Mouse (Mus musculus): ENCODE measurements around the gene Sall2.
A peak's percentile ranks its signal among the peaks of the same experiment; 100 is the strongest.
"Not testable (repeated sequence)": the region's sequence is repeated elsewhere in the genome, so short reads cannot be mapped to it uniquely, and the experiment has no call there.

Sall2 gene

DNA sequence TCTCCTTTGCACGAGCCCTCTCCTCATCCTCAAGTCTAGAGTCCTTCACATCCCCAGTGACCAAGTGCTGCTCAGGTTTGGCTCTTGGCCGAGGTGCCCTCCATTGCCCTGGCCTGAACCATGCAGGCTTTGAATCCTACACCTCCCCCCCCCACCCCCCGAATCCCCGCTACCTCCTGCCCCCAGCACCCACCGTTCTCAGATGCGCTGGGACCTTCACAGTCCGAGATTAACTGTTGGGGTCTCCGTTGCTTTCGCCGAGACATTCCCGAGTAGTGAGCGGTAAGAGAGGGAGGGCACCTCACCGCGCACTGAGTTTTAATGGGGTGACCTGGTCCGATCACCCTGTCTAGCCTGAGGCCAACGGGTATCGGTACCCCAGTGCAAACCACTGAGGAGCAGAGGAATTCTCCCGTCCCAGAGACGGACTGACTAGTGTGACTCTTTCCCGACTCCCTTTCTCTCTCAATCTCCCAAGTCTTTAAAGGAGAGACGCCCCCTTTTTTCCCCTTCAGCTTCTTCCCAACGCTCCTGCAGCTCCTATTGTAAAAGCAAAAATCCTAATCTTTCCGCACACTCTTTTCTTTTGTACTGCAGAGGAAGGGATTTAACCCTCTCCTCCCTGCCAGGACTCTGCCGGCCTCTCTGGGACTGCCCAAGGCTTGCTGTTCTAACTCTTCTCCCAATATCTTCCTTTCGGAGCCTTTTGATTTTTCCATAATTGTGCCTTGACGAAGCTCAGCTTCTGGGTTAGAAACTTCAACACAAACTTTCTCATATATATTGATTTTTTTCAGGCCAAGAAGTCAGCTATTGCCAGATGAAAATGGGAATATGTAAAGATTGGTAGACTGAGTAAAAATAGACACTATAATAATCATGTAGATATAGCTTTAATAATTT is at the start of gene Sall2:
Gene Sall2 (minus strand): TSS at position 853 of the 903 bp plus-strand sequence.
- DNase-seq = no peak

DNA sequence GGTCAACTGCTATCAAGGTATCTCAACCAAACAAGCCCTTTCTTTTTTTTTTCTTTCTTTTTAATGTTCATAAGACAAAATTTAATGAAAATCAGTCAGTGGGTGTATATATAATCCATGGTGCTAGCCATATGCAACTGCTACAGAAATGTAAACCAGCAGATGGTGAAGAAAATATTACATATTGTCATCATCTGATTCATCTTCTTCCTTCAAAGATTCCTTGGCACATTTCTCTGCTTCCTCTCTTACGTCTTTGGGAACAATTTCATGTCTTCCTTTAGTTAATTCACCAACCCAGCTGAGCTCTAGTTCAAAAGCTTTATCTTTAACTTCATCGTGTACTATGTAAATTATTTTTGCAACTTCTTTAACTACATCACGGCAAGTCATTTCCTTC is 40.2 kb upstream of the Sall2 start:
- no peak for DNase-seq

- DNase-seq = no peak
These were observed 27.7 kb upstream of the Sall2 start, which contains the start of gene Olfr1513 for GRCm38 (mm10) chr14:52356308-52356707. Gene Olfr1513, minus strand, starts transcription at chr14:52356408.

DNA sequence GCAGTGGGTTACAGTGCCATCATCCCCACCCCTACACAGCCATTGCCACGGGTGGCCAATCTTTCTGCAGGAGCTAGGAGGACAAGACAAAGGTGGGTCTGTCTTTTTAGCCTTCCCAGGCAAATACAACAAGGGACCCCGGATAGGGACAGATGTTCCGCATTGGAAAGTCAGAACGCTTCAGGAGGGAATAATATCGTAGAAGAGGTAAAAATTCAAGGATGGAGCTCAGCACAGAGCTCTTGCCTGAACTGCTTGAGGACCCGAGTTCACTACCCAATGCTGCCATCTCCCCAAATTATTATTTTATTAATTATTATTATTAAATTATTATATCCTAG is 10.9 kb upstream of the Sall2 start:
- no peak for DNase-seq

DNA sequence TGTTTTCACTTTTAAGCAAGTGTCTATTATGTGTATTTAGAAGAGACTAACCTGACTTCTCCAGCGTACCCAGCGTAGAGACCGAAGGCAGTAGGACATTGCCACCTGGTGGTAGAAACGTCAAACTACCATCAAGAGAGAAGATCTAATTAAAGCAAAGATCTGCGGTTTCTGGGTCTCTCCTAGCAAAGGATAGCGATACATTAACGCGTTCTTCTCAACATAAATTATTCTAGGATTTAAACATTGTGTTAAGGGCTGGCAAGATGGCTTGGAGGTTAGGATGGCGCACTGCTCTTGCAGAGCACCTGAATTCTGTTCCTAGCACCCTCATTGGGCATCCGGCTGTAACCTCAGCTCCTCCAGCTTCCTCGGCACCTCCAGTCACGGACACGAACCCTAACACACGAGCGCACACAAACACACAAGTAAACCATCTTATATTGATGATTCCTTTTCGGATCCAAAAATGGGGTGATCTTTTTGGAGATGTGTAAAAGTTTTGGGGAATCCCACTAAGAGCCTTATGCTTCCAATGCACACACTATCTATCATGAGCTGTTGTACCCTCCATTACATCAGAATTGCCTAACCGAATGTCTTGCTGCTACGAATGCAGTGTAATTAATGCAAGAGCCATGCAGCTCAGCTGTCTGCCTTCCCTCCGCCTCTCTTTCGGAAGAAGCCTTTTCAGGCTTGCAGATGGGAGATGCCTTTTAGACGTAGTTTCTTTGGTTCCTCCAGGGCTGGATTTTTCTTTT is 10.4 kb upstream of the Sall2 start:
- DNase-seq = peak; percentile 63

GRCm38 (mm10) chr14:52332171-52332570 is 3.6 kb upstream of the Sall2 start:
- DNase-seq = no peak

DNA sequence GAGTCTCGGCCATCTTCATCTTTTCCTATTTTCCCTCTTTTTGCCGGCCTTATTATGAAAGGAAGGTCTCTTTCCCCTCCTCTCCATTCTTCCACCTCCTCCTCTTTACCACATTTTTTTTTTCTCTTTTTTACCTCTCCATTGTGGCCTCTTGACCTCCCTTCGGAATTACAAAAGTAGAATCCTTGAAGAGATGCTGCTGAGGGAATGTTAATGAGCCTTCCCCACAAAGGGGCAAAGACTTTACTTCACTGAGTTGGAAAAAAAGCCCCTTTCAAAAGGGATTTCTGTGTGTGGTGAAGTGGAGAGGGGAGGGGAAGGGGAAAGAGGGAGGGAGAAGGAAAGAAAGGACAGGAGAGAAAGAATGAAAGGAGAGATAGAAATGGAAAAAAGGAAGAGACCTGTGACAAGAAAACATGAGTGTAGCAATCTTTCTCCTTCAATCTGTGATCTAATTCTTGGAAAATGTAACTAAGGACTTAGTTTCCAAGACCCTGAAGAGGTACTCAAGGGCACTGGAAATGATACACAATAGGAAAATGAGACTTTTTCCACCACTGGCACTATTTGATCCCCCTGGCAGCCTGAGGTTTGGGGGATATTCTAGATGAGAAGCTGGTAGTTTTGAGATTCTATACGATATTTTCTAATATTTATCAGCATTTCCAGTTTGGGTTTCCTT is 2.6 kb upstream of the Sall2 start:
- DNase-seq = no peak

- no peak for DNase-seq
These were observed 1.1 kb downstream of the Sall2 start for GRCm38 (mm10) chr14:52327375-52327901.

DNA sequence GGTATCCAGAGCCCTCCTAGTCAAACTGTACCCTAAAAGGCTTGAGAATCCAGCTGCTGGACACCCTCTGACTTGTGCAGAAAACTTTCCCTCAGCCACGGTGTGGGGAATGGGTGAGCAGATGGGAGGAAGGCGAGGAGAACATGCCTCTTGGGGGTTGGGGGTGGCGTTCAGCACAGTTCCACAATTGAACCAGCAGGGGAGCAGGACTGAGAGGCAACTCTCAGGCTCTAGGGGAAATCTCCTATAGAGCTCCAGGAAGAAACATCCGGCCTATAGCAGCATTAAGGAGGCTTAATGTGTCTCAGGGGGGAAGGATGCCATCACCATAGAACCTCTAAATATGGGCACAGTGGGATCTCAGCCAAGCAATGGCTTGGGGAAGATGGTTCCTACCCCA is 2.7 kb downstream of the Sall2 start:
- DNase-seq = no peak

DNA sequence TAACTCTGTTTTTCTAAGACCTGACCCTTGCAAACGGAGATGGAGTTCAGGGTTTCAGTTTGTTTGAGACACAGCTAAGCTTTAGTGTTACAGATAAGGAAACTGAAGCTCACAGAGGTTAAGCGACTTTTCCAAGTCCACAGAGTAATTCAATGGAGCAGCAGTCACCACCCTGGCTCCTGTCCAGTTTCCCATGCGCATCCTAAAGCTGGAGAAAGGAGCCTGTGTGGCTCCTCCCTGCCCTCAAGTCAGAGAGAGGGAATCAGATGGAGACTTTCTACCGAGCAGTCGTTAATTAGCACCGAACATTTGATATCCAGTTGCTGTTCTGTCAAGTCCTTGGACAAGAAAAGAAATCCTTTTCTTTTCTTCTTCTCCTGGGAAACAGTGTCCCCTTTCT is 9.2 kb downstream of the Sall2 start:
- DNase-seq = no peak

GRCm38 (mm10) chr14:52316441-52317225 is 11.9 kb downstream of the Sall2 start:
- DNase-seq = no peak

DNA sequence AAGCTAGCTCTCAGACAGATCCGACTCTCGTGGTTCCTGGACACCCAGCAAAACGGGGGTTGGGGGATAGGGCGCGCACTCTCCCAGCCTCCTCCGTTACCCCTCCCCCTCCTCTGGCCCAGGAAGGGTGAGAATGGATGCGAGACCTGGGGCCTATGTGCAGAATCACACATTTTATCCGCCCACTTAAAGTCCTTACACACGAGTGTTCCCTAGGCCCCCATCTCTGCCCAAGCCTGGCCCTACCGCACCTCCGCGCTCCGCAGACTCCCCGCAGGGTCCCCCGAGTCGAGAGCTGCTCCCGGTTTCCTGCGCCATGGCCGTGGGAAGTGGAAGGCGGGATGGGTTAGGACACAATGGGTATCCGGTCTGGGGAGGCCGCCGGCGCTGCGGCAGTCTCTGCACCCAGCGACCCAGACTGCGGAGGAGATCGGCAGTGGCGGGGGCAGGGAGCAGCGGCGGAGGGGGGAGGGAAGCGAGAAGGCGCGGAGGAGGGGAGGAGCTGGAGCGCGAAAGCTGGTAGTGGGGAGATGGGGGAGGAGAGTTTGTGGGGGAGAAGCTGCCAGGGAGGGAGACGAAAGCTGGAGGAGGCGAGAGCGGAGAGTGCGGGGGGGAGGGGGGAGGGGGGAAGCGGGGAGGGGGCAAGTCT is 12.6 kb downstream of the Sall2 start:
- DNase-seq = peak; percentile 82

DNA sequence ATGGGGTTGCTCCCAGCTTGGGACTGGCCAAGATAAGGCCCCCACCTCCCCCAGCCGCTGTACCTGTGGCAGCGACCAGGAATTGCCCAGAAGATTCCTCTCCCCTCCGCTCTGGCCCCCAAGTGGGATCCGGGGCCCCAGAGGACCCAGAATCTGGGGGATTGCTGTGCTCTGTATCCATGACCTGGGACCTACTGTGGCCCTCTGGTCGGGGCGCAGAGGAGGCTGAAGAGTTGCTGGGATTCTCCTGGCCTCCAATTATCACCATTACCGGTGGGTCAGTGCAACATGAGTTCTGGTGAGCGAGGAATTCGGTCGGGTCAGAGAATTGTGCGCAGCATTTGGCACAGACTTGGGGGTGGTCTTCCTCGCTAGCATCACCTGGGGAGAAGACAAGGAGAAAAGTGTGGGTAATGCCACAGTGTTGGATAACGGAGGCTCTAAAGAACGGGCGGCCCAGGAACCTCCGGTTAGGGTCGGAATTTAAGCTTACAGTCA is 13.2 kb downstream of the Sall2 start:
- no peak for DNase-seq

GRCm38 (mm10) chr14:52314808-52315150 is 13.8 kb downstream of the Sall2 start:
- no peak for DNase-seq

DNA sequence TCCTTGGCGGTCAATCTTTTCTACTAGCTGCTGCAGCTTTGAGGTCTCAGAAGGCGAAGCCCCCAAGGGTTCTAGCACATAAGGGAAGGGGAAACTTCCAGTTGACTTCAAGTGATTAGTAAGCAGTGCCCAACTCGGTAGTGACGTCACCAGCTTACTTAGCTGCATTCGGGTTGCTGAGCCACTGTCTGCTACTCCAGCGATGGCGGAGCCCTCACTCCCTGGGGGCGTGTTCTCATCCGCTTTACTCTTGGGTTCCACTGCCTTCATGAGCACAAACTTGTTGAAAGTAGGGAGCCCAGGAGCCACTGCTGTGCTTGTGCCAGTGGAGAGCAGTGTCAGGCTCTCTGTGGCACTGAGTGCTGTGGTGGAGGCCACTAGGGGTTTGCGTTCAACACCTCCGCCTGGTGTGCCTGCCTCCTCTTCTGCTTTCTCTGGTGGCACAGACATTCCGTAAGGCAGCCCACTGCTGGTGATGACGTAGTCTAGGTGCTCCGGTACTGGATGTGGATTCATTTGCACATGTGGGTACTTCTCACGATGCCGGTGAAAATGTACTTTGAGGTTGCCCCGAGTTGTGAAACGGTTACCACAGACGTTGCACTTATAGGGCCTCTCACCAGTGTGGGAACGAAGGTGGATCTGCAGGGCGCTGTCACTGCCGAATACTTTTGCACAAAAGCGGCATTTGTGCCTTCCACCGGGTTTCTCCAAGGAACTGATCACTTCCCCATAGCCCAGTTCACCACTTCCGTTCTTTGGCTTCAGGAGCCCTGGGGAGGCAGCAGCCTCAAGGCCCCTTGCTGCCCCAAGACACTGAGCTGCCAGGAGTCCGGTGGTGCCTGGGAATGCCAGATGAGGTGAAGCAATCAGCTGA is 14.4 kb downstream of the Sall2 start:
- DNase-seq = no peak

GRCm38 (mm10) chr14:52310906-52311305 is 17.7 kb downstream of the Sall2 start:
- no peak for DNase-seq

DNA sequence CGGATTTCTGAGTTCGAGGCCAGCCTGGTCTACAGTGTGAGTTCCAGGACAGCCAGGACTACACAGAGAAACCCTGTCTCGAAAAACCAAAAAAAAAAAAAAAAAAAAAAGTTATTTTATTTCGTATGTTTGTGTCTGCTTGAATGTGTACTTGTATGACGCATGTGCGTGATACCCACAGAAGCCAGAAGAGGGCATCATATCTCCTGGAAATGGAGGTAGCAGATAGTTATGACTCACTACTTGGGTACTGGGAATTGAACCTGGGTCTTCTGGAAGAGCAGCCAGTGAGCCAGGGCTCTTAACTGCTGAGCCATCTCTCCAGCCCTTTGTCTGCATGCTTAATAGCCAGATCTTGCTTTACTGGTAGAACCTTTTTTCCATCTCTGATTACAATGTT is 18.2 kb downstream of the Sall2 start:
- peak; percentile 33 for DNase-seq

DNA sequence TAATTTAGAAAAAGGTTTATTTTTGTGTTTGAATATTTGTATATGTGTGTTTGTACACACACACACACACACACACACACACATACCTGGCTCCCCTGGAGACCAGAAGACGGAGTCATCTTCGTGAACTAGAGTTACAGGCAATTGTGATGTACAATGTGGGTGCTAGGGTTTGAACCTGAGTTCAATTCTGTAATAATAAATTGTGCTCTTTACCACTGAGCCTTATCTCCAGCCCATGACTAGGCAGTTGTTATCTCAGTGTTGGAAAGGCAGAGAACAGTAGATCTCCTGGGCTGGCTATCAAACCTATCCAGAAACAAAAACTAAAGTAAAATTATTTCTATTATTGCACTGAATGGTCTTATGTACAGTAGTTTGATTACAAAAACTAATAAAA is 22.5 kb downstream of the Sall2 start:
- DNase-seq = no peak

DNA sequence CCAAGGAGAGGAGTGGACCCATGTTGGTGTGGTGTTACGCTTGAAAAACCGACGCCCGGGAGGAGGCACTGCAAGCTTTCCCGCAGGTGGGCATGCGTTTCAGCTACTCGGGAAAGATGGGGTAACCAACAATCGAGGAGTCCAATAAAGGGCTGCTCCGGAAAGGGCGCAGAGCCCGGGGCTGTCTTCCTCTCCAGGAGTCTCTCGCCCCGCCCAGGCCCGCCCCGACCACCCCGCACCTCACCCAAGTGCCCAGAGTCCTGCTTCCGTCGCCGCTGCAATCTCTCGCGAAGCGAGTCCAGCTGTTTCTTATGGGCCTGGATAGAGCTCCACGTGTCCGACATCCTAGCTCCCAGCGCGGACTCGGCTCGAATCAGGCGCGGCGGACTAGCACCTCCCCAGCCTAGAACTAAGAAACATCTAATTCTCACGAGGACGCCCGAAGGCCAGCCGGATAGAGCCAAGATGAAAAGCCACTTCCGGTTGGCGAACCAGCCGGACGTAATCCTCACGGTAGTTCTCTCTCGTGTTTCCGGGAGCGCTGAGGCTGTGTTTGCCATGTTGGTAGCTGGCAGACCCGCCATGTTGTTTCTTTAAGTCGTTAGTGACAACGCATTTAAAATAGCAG is 23.8 kb downstream of the Sall2 start, which contains the start of gene Mettl3:
Gene Mettl3 (minus strand): TSS at position 485 of the 628 bp plus-strand sequence.
- peak; percentile 88 for DNase-seq

DNA sequence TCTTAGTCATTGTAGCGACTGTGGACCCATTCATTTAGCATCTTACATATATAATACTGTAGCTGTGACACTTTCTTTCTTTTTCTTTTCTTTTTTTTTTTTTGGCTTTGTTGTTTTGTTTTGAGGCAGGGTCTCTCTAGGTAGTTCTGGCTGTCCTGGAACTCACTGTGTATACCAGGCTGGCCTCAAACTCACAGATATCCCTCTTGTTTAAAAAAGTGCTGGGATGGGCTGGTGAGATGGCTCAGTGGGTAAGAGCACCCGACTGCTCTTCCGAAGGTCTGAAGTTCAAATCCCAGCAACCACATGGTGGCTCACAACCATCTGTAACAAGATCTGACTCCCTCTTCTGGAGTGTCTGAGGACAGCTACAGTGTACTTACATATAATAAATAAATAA is 25.0 kb downstream of the Sall2 start:
- DNase-seq = not testable (repeated sequence)

Measured in thymus, postnatal 25 days (tissue).